Mouse (Mus musculus): ENCODE measurements around the gene Klra4.
"Not testable (repeated sequence)": the region's sequence is repeated elsewhere in the genome, so short reads cannot be mapped to it uniquely, and the experiment has no call there.

The Klra4 gene

GRCm38 (mm10) chr6:130067171-130067570 lies at the start of gene Klra4:
Gene Klra4 (minus strand): TSS chr6:130067271.
- not testable (repeated sequence) for DNase-seq

DNA sequence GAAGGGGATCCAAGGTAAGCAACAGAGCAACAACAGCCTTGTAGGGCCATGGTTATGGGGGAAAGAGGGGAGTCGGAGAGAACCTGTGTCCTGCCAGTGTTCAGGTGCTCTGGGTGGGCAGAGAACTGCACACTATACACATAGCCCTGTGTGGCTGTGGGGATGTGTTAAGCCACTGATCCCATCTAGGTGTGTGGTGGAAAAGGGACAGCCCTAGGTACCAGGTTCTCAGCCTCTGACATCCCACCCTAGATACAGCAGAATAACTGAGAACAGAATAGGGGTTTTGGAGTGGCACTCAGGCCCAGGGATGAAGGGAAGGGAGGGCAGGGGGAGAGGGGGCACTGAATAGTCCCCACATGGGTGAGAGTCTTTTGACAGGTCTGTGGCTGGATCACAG lies 43.4 kb upstream of the Klra4 start:
- DNase-seq = no peak

DNA sequence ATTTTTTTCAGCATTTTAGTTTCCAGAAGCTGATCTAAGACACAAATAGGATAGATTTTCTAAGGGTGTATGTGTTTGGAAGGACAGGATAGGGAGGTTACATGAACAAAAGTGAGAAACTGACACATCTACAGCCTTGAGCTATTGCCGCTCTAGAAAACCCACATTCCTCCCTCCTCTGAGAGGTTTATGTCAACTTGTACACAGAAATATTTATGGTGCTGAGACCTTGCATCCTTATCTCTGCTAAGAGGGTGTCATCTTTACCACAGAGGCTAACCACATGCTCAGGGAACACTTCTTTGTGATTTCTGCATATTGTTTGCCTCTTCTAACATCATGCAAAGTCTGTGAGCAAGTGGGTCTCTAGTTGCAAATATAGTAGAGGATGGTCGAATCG lies 35.7 kb upstream of the Klra4 start:
- not testable (repeated sequence) for DNase-seq

GRCm38 (mm10) chr6:130092336-130092948 lies 25.4 kb upstream of the Klra4 start:
- DNase-seq = no peak

DNA sequence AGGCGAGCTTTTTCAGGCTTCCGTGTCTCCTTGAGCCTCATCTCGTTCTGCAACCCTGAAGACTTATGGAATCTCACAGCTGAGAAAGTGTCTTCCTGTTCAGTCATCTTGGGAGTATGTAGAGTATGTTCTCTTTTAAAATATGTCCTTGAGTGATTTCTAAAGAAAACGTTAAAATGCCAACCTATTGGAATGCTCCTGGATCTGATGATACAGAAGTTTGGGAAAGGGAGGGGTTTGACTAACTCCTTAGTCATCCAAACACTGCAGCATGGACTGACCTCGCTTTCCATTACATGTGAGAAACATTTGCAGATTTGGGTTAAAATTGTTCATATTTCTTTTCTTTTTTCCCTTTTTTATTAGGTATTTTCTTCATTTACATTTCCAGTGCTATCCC lies 1.9 kb downstream of the Klra4 start:
- no peak for DNase-seq

- not testable (repeated sequence) for DNase-seq
Measured at GRCm38 (mm10) chr6:130035146-130035545, 31.9 kb downstream of the Klra4 start.

GRCm38 (mm10) chr6:130031493-130032089 lies 35.5 kb downstream of the Klra4 start:
- not testable (repeated sequence) for DNase-seq

- no peak for DNase-seq
Measured at GRCm38 (mm10) chr6:130026854-130027253, 40.2 kb downstream of the Klra4 start, which contains the start of gene Klra6. Gene Klra6 (minus strand): TSS chr6:130026954.

All from right cerebral cortex, postnatal 14 days (tissue).